Mouse (Mus musculus) heart, embryonic 14.5 days (tissue): ENCODE data around the gene Tpcn2. TPM values are rescaled to one million over a fixed set of nuclear protein-coding genes. Genes with fewer than 3 reads are reported as not detected.
A peak's percentile ranks its signal among the peaks of the same experiment; 100 is the strongest.

ENCODE experiments used
- ATAC-seq: fragments of 200-750 bp; cut with Nextera tagmentation; 2 replicates; pipeline ENCODE4 v1.8.0; 2017; ENCODE audit warnings: low read depth, moderate TSS enrichment; ENCODE audit not compliant: insufficient number of reproducible peaks, insufficient read depth, low FRiP score
- H3K27ac ChIP-seq, 2 experiments: fragments of 200-500 bp in 1 of 2; fragments of 300-500 bp in 1 of 2; sonication (generic) in 1 of 2; replicated peaks in 1 of 2; 2 replicates each; pipeline ENCODE4 v1.5.1; 2012 to 2014; ENCODE audit warnings: low read depth in 2 of 2, low read length in 2 of 2, control low read depth in 1 of 2, mild to moderate bottlenecking in 1 of 2, mixed read lengths in 1 of 2; ENCODE audit not compliant: control insufficient read depth in 1 of 2, insufficient read depth in 1 of 2
- H3K27me3 ChIP-seq: fragments of 300-500 bp; sonication (generic); 2 replicates; pipeline ENCODE4 v1.6.1; 2014; ENCODE audit warnings: mild to moderate bottlenecking, low read length, control low read depth; ENCODE audit not compliant: control insufficient read depth, insufficient read depth
- H3K36me3 ChIP-seq: fragments of 300-500 bp; sonication (generic); 2 replicates; pipeline ENCODE4 v1.6.1; 2014; ENCODE audit warnings: mild to moderate bottlenecking, control low read depth, low read length, mixed read lengths; ENCODE audit not compliant: control insufficient read depth, insufficient read depth
- H3K4me1 ChIP-seq, 2 experiments: fragments of 200-500 bp in 1 of 2; fragments of 300-500 bp in 1 of 2; sonication (generic) in 1 of 2; 2 replicates each; pipeline ENCODE4 v1.6.1; 2012 to 2014; ENCODE audit warnings: low read length in 2 of 2, control low read depth in 1 of 2, mixed read lengths in 1 of 2; ENCODE audit not compliant: control insufficient read depth in 2 of 2, insufficient read depth in 2 of 2
- H3K4me2 ChIP-seq: fragments of 300-500 bp; sonication (generic); 2 replicates; pipeline ENCODE4 v1.6.1; 2014; ENCODE audit warnings: mild to moderate bottlenecking, low read length
- H3K4me3 ChIP-seq, 2 experiments: fragments of 200-500 bp in 1 of 2; fragments of 300-500 bp in 1 of 2; sonication (generic) in 1 of 2; 2 replicates each; pipeline ENCODE4 v1.5.1; 2012 to 2014; ENCODE audit warnings: low read length in 2 of 2, mild to moderate bottlenecking in 2 of 2, control low read depth in 1 of 2, low read depth in 1 of 2, moderate library complexity in 1 of 2; ENCODE audit not compliant: control insufficient read depth in 1 of 2, insufficient read depth in 1 of 2
- H3K9ac ChIP-seq: fragments of 300-500 bp; sonication (generic); 2 replicates; pipeline ENCODE4 v1.6.1; 2014; ENCODE audit warnings: mild to moderate bottlenecking, low read length
- H3K9me3 ChIP-seq: fragments of 300-500 bp; sonication (generic); 2 replicates; pipeline ENCODE4 v1.6.1; 2016; ENCODE audit warnings: low read length, control low read depth; ENCODE audit not compliant: control insufficient read depth
- WGBS: fragments of 180-500 bp; shearing (Covaris S2); extraction: QIAGEN DNeasy Blood & Tissue Kit; methylation state at CpG from one replicate; pipeline ENCODE4 v1.1.7; 2014; 5-methylcytosine and 5-hydroxymethylcytosine counted together
- polyA plus RNA-seq: library from polyadenylated mRNA; unstranded; fragments of >200 nt; fragmentation: Nextera tagmentation; extraction: Ambion mirVana; gene quantifications from 2 replicates; pipeline ENCODE4 v1.2.1, GENCODE M21; 2014

Tpcn2 gene
- polyA plus RNA-seq, 1 experiment from 2014 or later = 2.4 TPM

DNA sequence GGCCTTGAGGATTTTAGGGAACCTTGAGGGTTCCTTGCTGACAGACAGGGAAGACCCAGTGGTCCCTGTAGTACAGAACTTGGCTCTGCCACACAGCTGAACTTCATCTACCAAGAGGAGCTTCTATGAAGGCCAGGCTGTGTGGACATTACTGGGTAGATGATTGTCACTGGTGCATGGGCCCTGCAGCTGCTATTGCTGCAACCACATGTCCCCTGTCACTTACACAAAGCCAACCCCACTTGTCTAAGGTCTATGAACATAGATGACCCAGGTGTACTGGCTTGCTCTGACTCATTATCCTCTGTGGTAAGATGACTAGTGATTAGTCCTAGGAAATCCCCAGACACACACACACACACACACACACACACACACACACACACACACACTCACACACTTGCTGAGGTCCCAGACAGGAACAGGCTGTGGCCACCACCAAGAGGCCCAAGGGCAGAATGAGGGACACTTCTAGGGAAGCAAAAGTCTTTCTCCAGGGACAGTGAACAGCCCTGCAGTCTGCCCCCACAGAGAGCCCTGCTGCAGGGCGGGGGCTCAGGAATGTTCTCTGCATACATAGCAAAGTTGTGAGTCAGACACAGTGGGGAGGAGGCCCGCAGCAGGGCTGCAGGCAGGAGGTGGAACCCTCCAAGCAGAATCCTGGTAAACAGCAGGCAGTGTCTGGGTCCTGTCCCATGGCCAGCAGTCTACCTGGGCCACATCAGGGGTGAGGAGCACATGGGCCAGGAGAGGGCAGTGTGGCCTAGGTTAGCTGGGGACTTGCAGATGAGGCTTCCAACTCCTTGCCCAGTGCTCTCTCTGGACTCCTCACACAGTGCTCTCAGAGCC lies 61.7 kb downstream of the Tpcn2 start:
- peaks cover 16 to 20% of the 10 kb centered on the region in 2 experiments for H3K4me1 ChIP-seq
- peak overlapping the region; percentile 40; the same call in 1 of the 2 replicates for H3K9ac ChIP-seq
- H3K27me3 ChIP-seq = no peaks in the 10 kb centered on the region
- H3K4me3 ChIP-seq = no peak overlapping the region
- no peaks in the 10 kb centered on the region for H3K36me3 ChIP-seq
- peak overlapping the region; percentile 71 to 73 for H3K27ac ChIP-seq
- no peaks in the 10 kb centered on the region for H3K9me3 ChIP-seq
- 0% methylated on average over 2 of the region's 2 CpGs for WGBS
- peak; percentile 81 for ATAC-seq
- no peak overlapping the region for H3K4me2 ChIP-seq

DNA sequence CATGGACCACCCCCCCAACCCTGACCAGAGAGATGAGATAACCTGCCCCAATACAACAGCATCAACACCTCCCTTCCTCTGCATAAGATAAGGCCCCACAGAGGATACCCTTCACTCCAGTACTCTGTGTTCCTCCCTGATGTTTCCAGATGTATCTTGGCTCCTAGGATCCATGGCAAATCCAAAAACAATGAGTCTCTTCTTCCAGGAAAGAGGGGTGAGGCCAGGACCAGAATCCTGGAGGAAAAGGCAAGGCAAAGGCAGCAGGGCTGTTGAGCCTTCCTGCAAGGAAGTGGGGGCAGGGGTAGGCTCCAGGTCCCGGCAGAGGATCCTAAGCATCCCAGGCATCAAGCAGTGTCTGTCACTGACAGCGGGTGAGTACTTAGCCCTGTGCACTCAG lies 62.5 kb downstream of the Tpcn2 start:
- Histone ChIP-seq H3K4me3 (no peak overlapping the region), H3K9ac (peak overlapping the region; percentile 36; the same call in 1 of the 2 replicates), H3K4me1 (peaks cover 18 to 25% of the 10 kb centered on the region in 2 experiments), H3K36me3 (no peaks in the 10 kb centered on the region), H3K27me3 (no peaks in the 10 kb centered on the region), H3K4me2 (no peak overlapping the region), H3K9me3 (no peaks in the 10 kb centered on the region), H3K27ac (peak overlapping the region; percentile 71 to 73)
- 27% methylated on average over 2 of the region's 2 CpGs for WGBS
- ATAC-seq = no peak

DNA sequence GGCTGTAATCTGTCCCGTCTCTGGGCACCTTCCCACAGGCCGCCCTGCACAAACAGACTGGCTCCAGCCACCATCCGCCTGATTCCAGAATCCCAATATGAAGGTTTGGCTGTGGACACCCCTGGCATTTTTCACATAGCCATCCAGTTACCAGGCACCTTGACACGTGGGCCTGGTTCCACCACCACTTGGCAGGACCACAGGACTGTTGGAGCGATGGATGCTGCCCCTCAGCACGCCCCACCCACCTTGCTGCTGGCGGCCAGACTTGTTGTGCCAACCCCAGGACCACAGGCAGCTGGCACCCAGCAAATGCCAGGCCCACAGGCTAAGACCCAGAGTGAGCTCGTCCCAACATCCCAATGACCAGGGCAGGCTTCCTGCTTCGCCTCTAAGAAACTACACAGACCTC lies 64.4 kb downstream of the Tpcn2 start:
- H3K27me3 ChIP-seq = no peaks in the 10 kb centered on the region
- WGBS = 85% methylated on average over 9 of the region's 9 CpGs
- no peaks in the 10 kb centered on the region for H3K36me3 ChIP-seq
- H3K27ac ChIP-seq = no peak overlapping the region
- no peak overlapping the region for H3K4me3 ChIP-seq
- ATAC-seq = no peak
- H3K4me1 ChIP-seq = peaks cover 30 to 33% of the 10 kb centered on the region in 2 experiments
- H3K4me2 ChIP-seq = no peak overlapping the region
- no peak overlapping the region for H3K9ac ChIP-seq
- H3K9me3 ChIP-seq = no peaks in the 10 kb centered on the region

DNA sequence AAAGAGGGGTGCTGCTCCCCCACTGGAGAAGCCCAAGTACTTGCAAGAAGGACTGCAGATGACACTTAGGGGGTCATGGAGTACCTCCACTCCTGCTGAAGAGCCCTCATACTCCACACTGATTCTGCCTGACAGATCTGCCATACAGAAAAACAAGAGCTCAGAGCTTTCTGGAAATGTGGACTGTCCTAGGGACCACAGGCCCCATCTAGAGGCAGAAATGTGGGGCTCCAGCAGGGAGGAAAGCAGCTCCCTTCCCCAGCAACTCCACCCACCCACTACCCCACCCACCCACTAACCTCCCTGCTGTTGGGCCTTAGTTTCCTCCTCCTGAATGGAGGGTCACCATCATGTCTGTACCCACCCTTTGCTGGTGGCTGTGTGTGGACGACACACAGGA lies 67.2 kb downstream of the Tpcn2 start:
- H3K9me3 ChIP-seq = no peaks in the 10 kb centered on the region
- 59% methylated on average over 1 of the region's 1 CpGs for WGBS
- H3K36me3 ChIP-seq = no peaks in the 10 kb centered on the region
- 0 out of 2 replicates have a peak, but pooled peaks have one; percentile 7 for ATAC-seq
- no peak overlapping the region for H3K4me3 ChIP-seq
- H3K27me3 ChIP-seq = no peaks in the 10 kb centered on the region
- H3K27ac ChIP-seq = no peak overlapping the region
- H3K9ac ChIP-seq = no peak overlapping the region; the same call in 1 of the 2 replicates
- H3K4me1 ChIP-seq = peaks cover 23 to 28% of the 10 kb centered on the region in 2 experiments
- H3K4me2 ChIP-seq = no peak overlapping the region

DNA sequence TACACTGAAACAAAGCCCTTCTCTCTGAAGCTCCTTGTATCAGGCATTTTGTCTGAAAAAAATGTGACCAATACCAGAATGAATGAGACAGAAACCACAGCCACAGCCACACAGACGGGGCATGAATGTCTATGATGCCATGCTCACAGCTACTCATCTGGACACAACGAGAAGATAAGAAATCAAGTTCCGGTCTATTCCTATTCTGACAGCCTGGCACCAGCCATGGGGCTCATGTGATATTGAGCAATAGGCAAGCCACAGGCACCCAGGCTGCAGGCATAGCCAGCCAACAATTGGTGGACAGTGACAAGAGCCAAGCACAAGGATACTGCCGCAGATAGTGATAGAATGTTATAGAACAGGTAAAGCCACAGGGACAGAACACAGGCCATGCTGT lies 68.3 kb downstream of the Tpcn2 start:
- 49% methylated on average over 4 of the region's 4 CpGs for WGBS
- H3K36me3 ChIP-seq = no peaks in the 10 kb centered on the region
- H3K27me3 ChIP-seq = no peaks in the 10 kb centered on the region
- H3K9me3 ChIP-seq = no peaks in the 10 kb centered on the region
- H3K4me3 ChIP-seq = no peak overlapping the region
- no peak overlapping the region for H3K27ac ChIP-seq
- H3K4me1 ChIP-seq = peaks cover 23 to 27% of the 10 kb centered on the region in 2 experiments
- H3K9ac ChIP-seq = no peak overlapping the region
- no peak for ATAC-seq
- no peak overlapping the region for H3K4me2 ChIP-seq

DNA sequence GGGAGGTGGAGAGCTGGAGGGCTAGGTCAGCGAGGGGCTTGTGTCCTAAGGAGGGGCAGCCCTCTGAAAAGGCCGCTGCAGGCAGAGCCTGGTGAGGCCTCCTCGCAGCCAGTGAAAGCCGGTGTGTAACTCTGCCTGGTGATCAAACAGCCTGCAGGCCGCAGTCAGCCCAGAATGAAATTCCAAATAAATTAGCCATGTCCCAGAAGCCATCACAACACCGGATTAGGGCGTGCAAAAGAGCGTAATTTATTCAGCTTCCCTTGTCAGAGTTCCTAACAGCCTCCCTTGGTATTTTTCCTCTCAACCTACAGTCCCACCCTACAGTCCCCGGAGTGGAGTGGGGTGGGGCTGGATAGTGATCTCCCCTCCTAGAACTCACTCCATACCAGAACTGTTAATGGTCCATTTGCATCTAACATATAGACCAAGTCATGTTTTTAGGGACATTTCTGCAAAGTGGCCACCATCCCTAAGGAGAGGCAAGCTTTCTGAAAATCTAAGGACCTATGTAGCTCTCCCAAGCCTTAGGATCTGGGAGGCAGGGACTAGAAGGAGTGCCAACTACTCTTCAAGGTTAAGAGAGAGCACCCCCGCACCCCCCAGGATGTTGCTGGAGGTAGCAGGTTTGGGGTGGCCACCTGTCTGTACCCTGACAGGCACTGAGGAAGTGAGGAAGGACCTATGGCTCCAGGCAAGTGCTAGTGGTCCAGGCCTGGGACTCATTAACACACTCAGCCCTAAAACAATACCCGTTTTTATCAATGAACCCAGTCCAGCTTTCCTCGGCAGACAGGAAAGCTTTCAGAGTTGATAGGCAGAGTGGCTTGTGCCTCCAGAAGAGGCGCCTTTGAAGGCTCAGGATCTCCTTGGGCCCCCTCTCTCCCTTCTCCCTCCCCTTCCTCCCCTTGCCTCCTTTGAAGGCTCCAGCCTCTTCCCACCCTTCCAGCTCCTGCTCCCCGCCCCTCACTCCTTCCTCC lies 71.8 kb downstream of the Tpcn2 start:
- 31% methylated on average over 14 of the region's 14 CpGs for WGBS
- H3K4me1 ChIP-seq = peaks cover 20 to 34% of the 10 kb centered on the region in 2 experiments
- no peaks in the 10 kb centered on the region for H3K9me3 ChIP-seq
- peak overlapping the region; percentile 54; the same call in 1 of the 2 replicates for H3K9ac ChIP-seq
- no peak overlapping the region for H3K4me2 ChIP-seq
- H3K4me3 ChIP-seq = no peak overlapping the region
- no peaks in the 10 kb centered on the region for H3K27me3 ChIP-seq
- no peaks in the 10 kb centered on the region for H3K36me3 ChIP-seq
- no peak for ATAC-seq
- H3K27ac ChIP-seq = peak overlapping the region in 1 of 2 experiments; percentile 28; a peak in 2 of 4 replicates

DNA sequence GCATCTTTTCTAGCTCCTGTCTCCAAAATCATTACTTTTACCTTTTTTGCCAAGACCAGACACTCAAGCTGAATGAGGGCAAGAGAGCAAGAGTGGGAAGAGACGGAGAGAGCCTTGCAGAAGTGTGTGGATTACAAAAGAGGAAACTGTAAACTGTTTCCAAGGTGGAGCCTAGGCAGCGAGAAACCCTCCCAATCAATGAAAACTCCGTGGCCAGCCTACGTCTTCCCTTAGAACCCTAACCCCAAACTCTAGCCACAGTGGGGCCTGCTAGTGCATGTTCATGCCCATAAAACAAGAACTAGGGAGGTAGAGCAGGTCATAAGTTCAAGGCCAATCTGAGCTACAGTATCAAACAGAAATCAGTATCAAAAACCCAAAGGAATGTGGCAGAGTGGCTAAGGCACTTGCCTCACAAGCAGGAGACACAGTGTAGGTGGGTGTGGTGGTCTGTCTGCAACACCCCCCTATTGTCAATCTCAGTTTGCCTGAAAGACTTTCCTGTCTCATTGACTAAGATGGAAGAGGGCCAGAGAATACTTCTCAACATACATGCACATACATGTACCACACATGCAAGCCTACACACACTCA lies 73.2 kb downstream of the Tpcn2 start:
- 75% methylated on average over 4 of the region's 4 CpGs for WGBS
- ATAC-seq = no peak
- Histone ChIP-seq H3K9ac (no peak overlapping the region), H3K4me1 (peaks cover 26 to 39% of the 10 kb centered on the region in 2 experiments), H3K36me3 (no peaks in the 10 kb centered on the region), H3K4me3 (no peak overlapping the region), H3K9me3 (no peaks in the 10 kb centered on the region), H3K27ac (no peak overlapping the region), H3K27me3 (no peaks in the 10 kb centered on the region), H3K4me2 (no peak overlapping the region)
